Mouse (Mus musculus) embryonic fibroblast, embryonic 13.5 days (primary cell): ENCODE measurements around the gene Bpifb1.
"Not testable (repeated sequence)": the region's sequence is repeated elsewhere in the genome, so short reads cannot be mapped to it uniquely, and the experiment has no call there.

Source experiments
- CTCF ChIP-seq: IDR thresholded peaks from 2 replicates; pipeline ENCODE4 v1.5.1; 2011; ENCODE audit warnings: mild to moderate bottlenecking, control low read depth, low read length, moderate library complexity, borderline replicate concordance; ENCODE audit not compliant: insufficient read depth
- POLR2A ChIP-seq: IDR thresholded peaks from 2 replicates; pipeline ENCODE4 v1.6.1; 2011; ENCODE audit warnings: low read depth, mild to moderate bottlenecking, control low read depth, low read length, moderate library complexity

GRCm38 (mm10) chr2:154257554-154257953 lies 66.9 kb downstream of the Bpifb1 start, which contains the start of gene Bpifb9a:
- TF ChIP-seq CTCF, POLR2A: not testable (repeated sequence)
